16 mouse cellular contexts compared by ENCODE assay signal in the genomic region with DNA sequence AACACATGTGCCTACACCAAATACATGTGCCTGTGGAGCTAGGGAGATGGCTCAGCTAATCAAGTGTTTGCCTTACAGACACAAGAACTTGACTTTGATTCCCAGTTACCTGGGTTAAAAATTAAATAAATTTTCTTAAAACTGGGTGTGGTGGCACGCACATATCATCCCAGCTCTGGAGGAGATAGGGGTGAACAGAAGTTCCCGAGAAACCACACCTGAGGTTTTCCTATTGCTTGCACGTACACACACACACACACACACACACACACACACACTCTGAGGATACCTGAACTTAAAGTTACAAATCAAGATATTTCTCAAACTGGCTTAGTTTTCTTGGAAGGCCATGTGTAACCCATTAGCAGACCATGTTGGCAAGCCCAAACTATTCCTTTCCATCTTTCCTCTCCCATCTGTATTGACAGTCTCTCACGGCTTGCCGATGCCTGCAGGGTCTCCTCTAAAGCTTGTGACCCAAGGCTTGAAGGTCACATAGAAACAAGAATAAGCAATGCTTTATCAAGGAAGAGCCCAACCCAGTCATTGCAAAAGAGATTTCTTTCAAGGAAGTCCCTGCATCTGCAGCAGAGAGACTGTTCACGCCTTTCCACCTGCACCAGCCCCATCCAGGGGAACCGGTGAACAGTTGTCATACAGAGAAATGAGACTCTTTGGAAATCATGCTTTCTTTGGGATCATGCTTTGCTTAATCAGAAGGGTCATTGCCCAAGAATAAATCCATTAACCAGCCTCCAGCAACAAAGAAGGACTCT.
"Had no signal": no experiment of that assay in that cellular context is flagged by ENCODE, and none has a peak within 500 bp of the region (broad histone marks: within the 10 kb centered on the region; RNA-seq: fewer than 3 reads in every experiment).

No protein-coding gene starts in this region.

- DNase-seq: lung, adult 2 months; lung, postnatal 14 days; lung, postnatal 36 days; right cerebral cortex, postnatal 14 days; thymus, adult 18-20 months; thymus, postnatal 14 days; thymus, postnatal 36 days had no signal

- H3K27ac ChIP-seq: lung, embryonic 15.5 days; macrophage; midbrain, embryonic 13.5 days; midbrain, embryonic 15.5 days; neural tube, embryonic 12.5 days; stomach, embryonic 15.5 days had no signal

- H3K36me3 ChIP-seq: lung, embryonic 15.5 days; midbrain, embryonic 13.5 days; midbrain, embryonic 15.5 days; neural tube, embryonic 12.5 days; stomach, embryonic 15.5 days had no signal

- H3K4me1 ChIP-seq: lung, embryonic 15.5 days; megakaryocyte, embryonic 14.5 days; midbrain, embryonic 13.5 days; midbrain, embryonic 15.5 days; neural tube, embryonic 12.5 days; stomach, embryonic 15.5 days had no signal

- H3K4me3 ChIP-seq: lung, embryonic 15.5 days; megakaryocyte, embryonic 14.5 days; midbrain, embryonic 13.5 days; midbrain, embryonic 15.5 days; neural tube, embryonic 12.5 days; stomach, embryonic 15.5 days had no signal

- H3K27me3 ChIP-seq: lung, embryonic 15.5 days; midbrain, embryonic 13.5 days; midbrain, embryonic 15.5 days; neural tube, embryonic 12.5 days; stomach, embryonic 15.5 days had no signal

- H3K9me3 ChIP-seq: lung, embryonic 15.5 days; megakaryocyte, embryonic 14.5 days; midbrain, embryonic 13.5 days; midbrain, embryonic 15.5 days; neural tube, embryonic 12.5 days; stomach, embryonic 15.5 days had no signal

- H3K9ac ChIP-seq: lung, embryonic 15.5 days; midbrain, embryonic 13.5 days; midbrain, embryonic 15.5 days; neural tube, embryonic 12.5 days; stomach, embryonic 15.5 days had no signal

- ATAC-seq: lung, postnatal 0 days; midbrain, embryonic 13.5 days; midbrain, embryonic 15.5 days had no signal

- H3K4me2 ChIP-seq: lung, embryonic 15.5 days; midbrain, embryonic 11.5 days; midbrain, embryonic 13.5 days; midbrain, embryonic 15.5 days; neural tube, embryonic 12.5 days; stomach, embryonic 15.5 days had no signal
